Mouse (Mus musculus) intestine, postnatal 0 days (tissue): ENCODE measurements around the gene Notum. TPM values are rescaled to one million over a fixed set of nuclear protein-coding genes. Genes with fewer than 3 reads are reported as not detected.
A peak's percentile ranks its signal among the peaks of the same experiment; 100 is the strongest.

Source experiments
- ATAC-seq: fragments of 200-750 bp; cut with Nextera tagmentation; 2 replicates; pipeline ENCODE4 v1.8.0; 2017; ENCODE audit warnings: mild to moderate bottlenecking, moderate TSS enrichment, moderate library complexity
- H3K27ac ChIP-seq: fragments of 300-500 bp; sonication (generic); 2 replicates; pipeline ENCODE4 v1.5.1; 2014; ENCODE audit warnings: mild to moderate bottlenecking, low read depth, low read length, moderate library complexity
- H3K27me3 ChIP-seq: fragments of 300-500 bp; sonication (generic); replicated peaks from 2 replicates; pipeline ENCODE4 v1.6.1; 2014; ENCODE audit warnings: low read length, mixed read lengths; ENCODE audit not compliant: control insufficient read depth, insufficient read depth
- H3K36me3 ChIP-seq: fragments of 300-500 bp; sonication (generic); 2 replicates; pipeline ENCODE4 v1.6.1; 2014; ENCODE audit warnings: mild to moderate bottlenecking, moderate library complexity; ENCODE audit not compliant: control insufficient read depth, insufficient read depth
- H3K4me1 ChIP-seq: fragments of 300-500 bp; sonication (generic); replicated peaks from 2 replicates; pipeline ENCODE4 v1.6.1; 2014; ENCODE audit warnings: antibody characterized with exemption, low read length, mixed read lengths; ENCODE audit not compliant: control insufficient read depth, insufficient read depth
- H3K4me2 ChIP-seq: fragments of 300-500 bp; sonication (generic); replicated peaks from 2 replicates; pipeline ENCODE4 v1.6.1; 2014; ENCODE audit warnings: low read depth, mild to moderate bottlenecking, moderate library complexity
- H3K4me3 ChIP-seq: fragments of 300-500 bp; sonication (generic); 2 replicates; pipeline ENCODE4 v1.5.1; 2014; ENCODE audit warnings: low read depth, low read length
- H3K9ac ChIP-seq: fragments of 300-500 bp; sonication (generic); 2 replicates; pipeline ENCODE4 v1.6.1; 2014; ENCODE audit warnings: mild to moderate bottlenecking, low read depth, low read length
- H3K9me3 ChIP-seq: fragments of 300-500 bp; sonication (generic); 2 replicates; pipeline ENCODE4 v1.6.1; 2016; ENCODE audit warnings: mixed run types; ENCODE audit not compliant: control insufficient read depth
- CTCF ChIP-seq: sonication (generic); IDR thresholded peaks from 2 replicates; pipeline ENCODE4 v1.5.1; 2016; ENCODE audit warnings: low read depth, mild to moderate bottlenecking, control low read depth, antibody characterized with exemption, moderate library complexity
- WGBS: fragments of 180-500 bp; shearing (Covaris S2); extraction: QIAGEN DNeasy Blood & Tissue Kit; methylation state at CpG from one replicate; pipeline ENCODE4 v1.1.7; 2014; 5-methylcytosine and 5-hydroxymethylcytosine counted together
- polyA plus RNA-seq: library from polyadenylated mRNA; unstranded; fragments of >200 nt; fragmentation: Nextera tagmentation; extraction: Ambion mirVana; gene quantifications from 2 replicates; pipeline ENCODE4 v1.2.1, GENCODE M21; 2015

The Notum gene
- polyA plus RNA-seq, 1 experiment from 2014 or later: 0.68 TPM

DNA sequence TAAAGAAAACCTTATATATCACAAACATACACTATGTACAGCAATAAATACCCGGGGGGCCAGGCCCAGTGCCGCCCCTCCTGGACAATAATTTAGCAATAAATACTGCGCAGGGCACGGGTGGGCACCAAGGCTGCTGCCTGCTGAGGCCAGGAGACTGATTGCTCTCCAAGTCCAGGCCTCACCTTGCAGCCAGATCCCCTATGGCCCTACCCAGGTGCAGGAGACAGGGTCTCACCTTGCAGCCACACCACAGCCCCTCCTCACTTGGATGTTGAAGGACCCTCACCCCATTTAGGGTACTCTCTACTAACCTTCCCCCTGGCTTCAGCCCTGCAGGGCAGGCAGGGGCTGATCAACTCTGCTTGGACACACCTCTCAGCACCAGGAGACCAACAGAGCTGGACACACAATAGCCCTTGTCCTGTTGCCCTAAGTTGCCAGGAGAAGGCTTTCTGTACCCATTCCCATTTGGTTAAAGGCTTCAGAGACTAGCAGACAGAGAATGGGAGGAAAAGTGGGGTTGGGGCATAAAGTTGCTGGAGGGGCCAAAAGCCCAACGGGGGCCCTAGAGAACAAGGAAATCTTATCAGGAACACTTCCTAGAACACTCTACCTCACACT is 35.7 kb downstream of the Notum start, which contains the start of gene Sirt7:
Gene Sirt7, minus strand, starts transcription at position 89 of the 624 bp plus-strand sequence.
- no peaks in the 10 kb centered on the region for H3K9me3 ChIP-seq
- H3K27me3 ChIP-seq: no peaks in the 10 kb centered on the region
- TF ChIP-seq CTCF: no peak
- no peak for ATAC-seq
- peak within 1 kb of the TSS; percentile 82 for H3K9ac ChIP-seq
- H3K4me2 ChIP-seq: peak within 1 kb of the TSS; percentile 80
- peak within 1 kb of the TSS; percentile 81 for H3K4me3 ChIP-seq
- 9% methylated on average over 5 of the region's 5 CpGs for WGBS
- peaks cover 7% of the 10 kb centered on the region; the same call in 1 of the 2 replicates for H3K4me1 ChIP-seq
- H3K27ac ChIP-seq: peak within 1 kb of the TSS; percentile 94
- peaks cover 45% of the 10 kb centered on the region for H3K36me3 ChIP-seq

DNA sequence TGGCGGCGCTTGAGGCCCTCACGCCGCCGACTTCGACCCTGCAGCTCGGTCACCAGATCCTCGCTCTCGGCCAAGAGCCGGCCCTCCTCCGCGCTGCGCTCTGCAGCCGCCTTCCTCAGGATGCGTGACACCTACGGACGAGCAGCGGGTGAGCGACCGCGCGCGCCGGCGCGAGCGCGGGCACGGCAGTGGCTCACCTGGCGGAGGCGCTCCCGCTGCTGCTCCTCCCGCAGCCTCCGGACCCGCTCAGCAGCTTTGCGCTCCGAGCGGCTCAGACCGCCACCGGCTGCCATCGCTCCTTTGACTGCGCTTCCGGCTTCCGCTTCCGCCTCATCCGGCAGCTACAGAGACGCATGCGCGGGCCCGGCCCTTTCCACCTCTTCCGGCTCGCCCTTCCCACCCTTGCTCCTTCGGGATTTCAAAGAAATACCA is 36.3 kb downstream of the Notum start:
- no peaks in the 10 kb centered on the region for H3K27me3 ChIP-seq
- whole genome bisulfite sequencing: under 1% methylated on average over 52 of the region's 53 CpGs

DNA sequence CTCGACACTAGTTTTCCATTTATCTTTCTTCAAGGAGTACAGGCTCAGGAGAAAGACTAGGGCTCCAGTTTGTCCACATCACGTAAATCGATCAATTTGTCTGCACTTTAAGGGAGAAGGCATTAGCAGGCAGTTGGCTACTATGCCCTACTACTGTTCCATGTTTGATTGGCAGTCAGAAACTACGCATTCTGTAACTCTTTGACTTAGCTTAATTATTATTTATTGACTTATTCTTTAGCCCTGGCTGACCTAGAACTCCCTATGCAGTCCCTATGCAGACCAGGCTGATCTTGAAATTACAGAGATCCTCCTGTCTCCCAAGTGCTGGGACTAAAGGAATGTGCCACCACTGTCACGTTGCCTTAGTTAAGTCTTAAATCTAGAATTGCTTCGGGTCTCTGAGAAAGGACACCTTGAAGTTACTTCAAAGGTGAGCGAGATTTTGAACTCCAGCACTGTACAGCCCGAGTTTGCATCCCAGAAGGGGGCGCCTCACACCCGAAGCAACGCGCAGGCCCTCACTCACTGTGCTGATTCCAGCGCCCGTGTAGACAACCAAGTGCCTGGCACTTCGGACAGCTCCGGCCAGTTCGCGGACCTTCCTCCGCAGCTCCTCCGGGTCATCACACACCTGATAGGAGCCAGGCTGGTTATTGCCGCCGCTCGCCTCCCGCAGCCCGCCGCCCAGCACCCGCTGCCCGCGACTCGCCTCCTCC is 36.9 kb downstream of the Notum start:
- H3K4me1 ChIP-seq: 0 out of 2 replicates have a peak, but pooled peaks cover 4% of the 10 kb centered on the region
- WGBS: 11% methylated on average over 28 of the region's 30 CpGs
- peak; percentile 66 for ATAC-seq

More for the DNA sequence above, 36.3 kb downstream of the Notum start:
- Histone ChIP-seq H3K27ac (peak overlapping the region; percentile 94), H3K4me3 (peak overlapping the region; percentile 81), H3K36me3 (peaks cover 50% of the 10 kb centered on the region), H3K9me3 (no peaks in the 10 kb centered on the region), H3K9ac (peak overlapping the region; percentile 82), H3K4me1 (peaks cover 5% of the 10 kb centered on the region; the same call in 1 of the 2 replicates), H3K4me2 (peak overlapping the region; percentile 80)
- no peak for TF ChIP-seq CTCF
- ATAC-seq: peak; percentile 62

GRCm38 (mm10) chr11:120622805-120623204 is 38.2 kb downstream of the Notum start:
- WGBS: 85% methylated on average over 6 of the region's 6 CpGs
- Histone ChIP-seq H3K27me3 (no peaks in the 10 kb centered on the region), H3K9ac (no peak overlapping the region), H3K36me3 (peaks cover 57% of the 10 kb centered on the region), H3K4me3 (no peak overlapping the region), H3K27ac (no peak overlapping the region), H3K9me3 (no peaks in the 10 kb centered on the region), H3K4me1 (peaks cover 4% of the 10 kb centered on the region; the same call in 1 of the 2 replicates), H3K4me2 (no peak overlapping the region)
- no peak for TF ChIP-seq CTCF
- no peak for ATAC-seq

More for the DNA sequence above, 36.9 kb downstream of the Notum start:
- H3K27me3 ChIP-seq: no peaks in the 10 kb centered on the region
- TF ChIP-seq CTCF: peak; percentile 82
- H3K9me3 ChIP-seq: no peaks in the 10 kb centered on the region
- peaks cover 52% of the 10 kb centered on the region for H3K36me3 ChIP-seq
- H3K9ac ChIP-seq: peak overlapping the region; percentile 82
- H3K4me3 ChIP-seq: peak overlapping the region; percentile 81
- H3K27ac ChIP-seq: peak overlapping the region; percentile 94
- H3K4me2 ChIP-seq: peak overlapping the region; percentile 80

GRCm38 (mm10) chr11:120620195-120620594 is 40.8 kb downstream of the Notum start:
- ATAC-seq: no peak
- Histone ChIP-seq H3K27me3 (no peaks in the 10 kb centered on the region), H3K9me3 (no peaks in the 10 kb centered on the region), H3K4me2 (no peak overlapping the region), H3K4me1 (peaks cover 10% of the 10 kb centered on the region; the same call in 1 of the 2 replicates), H3K27ac (no peak overlapping the region), H3K36me3 (peaks cover 45% of the 10 kb centered on the region), H3K4me3 (no peak overlapping the region), H3K9ac (no peak overlapping the region)
- no peak for TF ChIP-seq CTCF
- WGBS: 94% methylated on average over 14 of the region's 14 CpGs
